Mouse (Mus musculus) inflammation-experienced regulatory T-cells, adult 6 months (primary cell): ENCODE data around the gene Vmn1r93. TPM values are rescaled to one million over a fixed set of nuclear protein-coding genes. Genes with fewer than 3 reads are reported as not detected.
"Not testable (repeated sequence)": the region's sequence is repeated elsewhere in the genome, so short reads cannot be mapped to it uniquely, and the experiment has no call there.

Source experiments
- ATAC-seq: one replicate; pipeline ENCODE4 v1.8.0; 2017
- polyA plus RNA-seq, 3 experiments: library from polyadenylated mRNA; unstranded; fragments of 100-300 nt; shearing (Covaris generic); gene quantifications; one replicate each; pipeline ENCODE4 v1.2.1; 2017

The Vmn1r93 gene
- polyA plus RNA-seq, result not detected

DNA sequence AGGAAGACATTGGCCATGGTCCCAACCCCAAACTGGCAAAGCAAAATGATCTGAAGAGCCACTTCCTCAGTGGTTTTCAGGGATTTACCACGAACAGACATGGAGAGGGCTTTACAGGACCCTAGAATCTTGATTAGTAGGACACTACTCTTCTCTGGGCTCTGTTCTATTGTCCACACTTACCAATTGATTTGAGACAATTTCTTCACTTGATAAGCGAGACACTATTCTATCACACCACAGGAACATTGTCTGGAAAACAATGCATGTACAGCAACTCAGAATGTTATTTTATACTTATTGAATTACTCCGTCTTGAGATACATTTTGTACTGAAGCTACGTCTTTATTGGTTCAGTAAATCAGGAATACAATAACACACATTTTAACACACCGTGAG lies at the start of gene Vmn1r93:
TSS of gene Vmn1r93 (minus strand) at position 101 of the 400 bp plus-strand sequence.
- ATAC-seq, result not testable (repeated sequence)

GRCm38 (mm10) chr7:20168277-20168676 lies 29.4 kb upstream of the Vmn1r93 start, which contains the start of gene Vmn1r94:
TSS of gene Vmn1r94 (minus strand) at chr7:20168377.
- ATAC-seq, result not testable (repeated sequence)

GRCm38 (mm10) chr7:20122479-20122878 lies 16.4 kb downstream of the Vmn1r93 start, which contains the start of gene Gm16442:
TSS of gene Gm16442 (minus strand) at chr7:20122579.
- not testable (repeated sequence) for ATAC-seq

DNA sequence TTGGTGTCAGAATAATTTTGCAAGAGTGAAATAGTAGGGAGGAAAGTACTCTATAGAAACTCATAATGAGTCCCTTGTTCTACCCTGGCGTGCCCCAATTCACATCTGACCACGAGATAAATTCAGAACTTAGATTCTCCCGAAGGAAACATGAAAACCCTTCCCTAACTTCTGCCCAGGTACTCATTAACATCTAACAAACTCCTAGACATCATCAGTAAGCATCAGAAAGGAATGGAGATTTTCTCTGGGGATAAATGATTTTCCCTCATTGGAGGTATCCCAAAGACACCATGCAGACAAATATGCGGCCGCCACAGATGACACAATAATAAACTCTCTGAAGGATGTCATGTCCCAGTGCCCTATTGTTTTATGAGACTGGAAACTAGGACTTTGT lies 39.5 kb downstream of the Vmn1r93 start, which contains the start of gene Vmn1r91:
TSS of gene Vmn1r91 (plus strand) at position 301 of the 400 bp plus-strand sequence.
- not testable (repeated sequence) for ATAC-seq

Other genes starting within 250 kb of the Vmn1r93 start
- 10 to 100 TPM; 14.2 to 23.8 (median 19.6) TPM for gene Pvr, start 217.9 kb downstream of the Vmn1r93 start, polyA plus RNA-seq
- 1 to 10 TPM; 3.3 to 8.4 (median 5.5) TPM for gene Igsf23, start 188.3 kb downstream of the Vmn1r93 start, polyA plus RNA-seq
- 1 to 10 TPM in 1 of 3 experiments, not detected in 2; 1.1 TPM for gene Ceacam20, start 173.7 kb downstream of the Vmn1r93 start, polyA plus RNA-seq
- gene Nlrp9b, start 147.6 kb downstream of the Vmn1r93 start, polyA plus RNA-seq, result not detected
- not detected for gene Vmn1r91, start 39.4 kb downstream of the Vmn1r93 start, polyA plus RNA-seq
- gene Gm16442, start 16.5 kb downstream of the Vmn1r93 start, polyA plus RNA-seq, result not detected
- not detected for gene Vmn1r94, start 29.3 kb upstream of the Vmn1r93 start, polyA plus RNA-seq
- gene Vmn1r95, start 54.6 kb upstream of the Vmn1r93 start, polyA plus RNA-seq, result not detected
- gene Gm6164, start 66.5 kb upstream of the Vmn1r93 start, polyA plus RNA-seq, result not detected
- gene Gm4498, start 94.7 kb upstream of the Vmn1r93 start, polyA plus RNA-seq, result not detected
- gene Gm5890, start 123.7 kb upstream of the Vmn1r93 start, polyA plus RNA-seq, result not detected
- gene Gm4133, start 195.0 kb upstream of the Vmn1r93 start, polyA plus RNA-seq, result not detected
- gene Gm5728, start 236.3 kb upstream of the Vmn1r93 start, polyA plus RNA-seq, result not detected